Mouse (Mus musculus) adrenal gland, postnatal 10 days (tissue): Measurements from ENCODE around the gene Glrx5. TPM values are rescaled to one million over a fixed set of nuclear protein-coding genes. Genes with fewer than 3 reads are reported as not detected.

Experiments
- DNase-seq: peaks from one replicate; pipeline ENCODE4 v3.0.0; 2021; ENCODE audit warnings: mixed read lengths
- long read RNA-seq, 2 experiments: library from polyadenylated mRNA; stranded (forward); transcript quantifications; one replicate each; pipeline ENCODE4 v2.0.0; 2021
- total RNA-seq, 2 experiments: library from RNA; stranded (reverse); gene quantifications; 2 replicates each; pipeline ENCODE4 v1.2.3; 2021

The Glrx5 gene
- 100 to 1,000 TPM; 158 to 160 TPM for total RNA-seq
- long read RNA-seq, experiment 1, transcript Glrx5-201 (2 exons, 2,925 nt), result major isoform, 644 of 873 reads
- long read RNA-seq, experiment 1, partial matches to known transcripts, result 215 of 873 reads
- long read RNA-seq, experiment 1, other reads (novel, unspliced or antisense), result 14 of 873 reads
- long read RNA-seq, experiment 2, transcript Glrx5-201 (2 exons, 2,925 nt), result major isoform, 366 of 582 reads
- long read RNA-seq, experiment 2, partial matches to known transcripts, result 206 of 582 reads
- long read RNA-seq, experiment 2, other reads (novel, unspliced or antisense), result 10 of 582 reads

- DNase-seq, result peak; percentile 98
These were observed at the start of gene Glrx5 for GRCm38 (mm10) chr12:105032147-105032831. TSS of gene Glrx5 (plus strand) at chr12:105032688.

GRCm38 (mm10) chr12:104983476-104983875 lies 49.0 kb upstream of the Glrx5 start:
- peak; percentile 65 for DNase-seq

GRCm38 (mm10) chr12:104985088-104985487 lies 47.4 kb upstream of the Glrx5 start:
- no peak for DNase-seq

GRCm38 (mm10) chr12:104986001-104986400 lies 46.5 kb upstream of the Glrx5 start:
- DNase-seq, result peak; percentile 63

GRCm38 (mm10) chr12:104986781-104987180 lies 45.7 kb upstream of the Glrx5 start:
- no peak for DNase-seq

- DNase-seq, result no peak
These were observed 44.6 kb upstream of the Glrx5 start for GRCm38 (mm10) chr12:104987936-104988335.

- no peak for DNase-seq
These were observed 41.6 kb upstream of the Glrx5 start for GRCm38 (mm10) chr12:104990741-104991454.

- no peak for DNase-seq
These were observed 40.3 kb upstream of the Glrx5 start for GRCm38 (mm10) chr12:104992123-104992741.

- no peak for DNase-seq
These were observed 39.6 kb upstream of the Glrx5 start for GRCm38 (mm10) chr12:104992838-104993237.

- no peak for DNase-seq
These were observed 37.1 kb upstream of the Glrx5 start for GRCm38 (mm10) chr12:104995259-104995876.

GRCm38 (mm10) chr12:104996012-104996728 lies 36.3 kb upstream of the Glrx5 start:
- DNase-seq, result no peak

GRCm38 (mm10) chr12:104997159-104997558 lies 35.3 kb upstream of the Glrx5 start:
- no peak for DNase-seq

- no peak for DNase-seq
These were observed 34.7 kb upstream of the Glrx5 start for GRCm38 (mm10) chr12:104997641-104998293.

GRCm38 (mm10) chr12:104998541-104998940 lies 33.9 kb upstream of the Glrx5 start:
- no peak for DNase-seq

GRCm38 (mm10) chr12:104999171-104999570 lies 33.3 kb upstream of the Glrx5 start:
- no peak for DNase-seq

- no peak for DNase-seq
These were observed 31.8 kb upstream of the Glrx5 start for GRCm38 (mm10) chr12:105000487-105001283.

GRCm38 (mm10) chr12:105001317-105001716 lies 31.2 kb upstream of the Glrx5 start:
- no peak for DNase-seq

- no peak for DNase-seq
These were observed 30.0 kb upstream of the Glrx5 start for GRCm38 (mm10) chr12:105002340-105003132.

GRCm38 (mm10) chr12:105003158-105003557 lies 29.3 kb upstream of the Glrx5 start:
- DNase-seq, result no peak
